Mouse (Mus musculus) lung, postnatal 14 days (tissue): ENCODE data around the gene Vps11.
A peak's percentile ranks its signal among the peaks of the same experiment; 100 is the strongest.
"Not testable (repeated sequence)": the region's sequence is repeated elsewhere in the genome, so short reads cannot be mapped to it uniquely, and the experiment has no call there.

ENCODE experiments used
- DNase-seq: peaks from one replicate; pipeline ENCODE4 v3.0.0; 2021

The Vps11 gene

DNA sequence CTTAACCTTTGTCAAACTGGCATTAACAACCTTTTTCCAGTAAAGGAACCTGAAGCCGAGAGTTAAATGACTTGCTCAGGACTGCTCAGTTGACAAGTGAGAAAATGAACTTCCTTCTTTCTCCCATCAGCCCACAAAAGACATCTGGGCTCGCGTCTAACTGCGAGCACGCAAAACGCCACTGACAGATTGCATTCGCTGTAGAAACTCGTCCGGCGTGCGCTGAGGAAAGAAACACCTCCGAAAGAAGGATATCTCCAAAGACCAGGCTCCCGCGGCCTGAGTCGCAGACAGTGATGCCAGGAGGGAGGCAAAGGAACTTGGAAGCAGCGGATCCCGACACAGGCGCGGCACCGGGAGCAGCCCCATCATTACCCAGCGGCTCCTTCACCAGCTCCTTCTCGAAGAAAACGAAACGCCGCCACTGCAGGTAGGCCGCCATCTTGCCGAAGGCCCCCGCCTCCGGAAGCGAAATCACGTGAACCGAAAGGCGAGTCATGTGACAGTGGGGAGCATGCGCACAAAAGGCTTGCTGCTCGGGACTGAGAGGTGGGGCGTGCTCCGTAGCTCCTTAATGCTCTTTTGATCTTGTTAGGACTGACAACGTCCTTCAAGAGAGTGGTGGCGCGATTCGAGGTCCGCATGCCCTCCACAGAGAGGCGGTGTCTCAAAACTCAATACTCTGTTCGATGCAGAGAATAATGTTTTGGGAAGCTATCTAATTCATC lies at the start of gene Vps11:
TSS of gene Vps11 (minus strand) at position 481 of the 728 bp plus-strand sequence.
- DNase-seq = peak; percentile 96

DNA sequence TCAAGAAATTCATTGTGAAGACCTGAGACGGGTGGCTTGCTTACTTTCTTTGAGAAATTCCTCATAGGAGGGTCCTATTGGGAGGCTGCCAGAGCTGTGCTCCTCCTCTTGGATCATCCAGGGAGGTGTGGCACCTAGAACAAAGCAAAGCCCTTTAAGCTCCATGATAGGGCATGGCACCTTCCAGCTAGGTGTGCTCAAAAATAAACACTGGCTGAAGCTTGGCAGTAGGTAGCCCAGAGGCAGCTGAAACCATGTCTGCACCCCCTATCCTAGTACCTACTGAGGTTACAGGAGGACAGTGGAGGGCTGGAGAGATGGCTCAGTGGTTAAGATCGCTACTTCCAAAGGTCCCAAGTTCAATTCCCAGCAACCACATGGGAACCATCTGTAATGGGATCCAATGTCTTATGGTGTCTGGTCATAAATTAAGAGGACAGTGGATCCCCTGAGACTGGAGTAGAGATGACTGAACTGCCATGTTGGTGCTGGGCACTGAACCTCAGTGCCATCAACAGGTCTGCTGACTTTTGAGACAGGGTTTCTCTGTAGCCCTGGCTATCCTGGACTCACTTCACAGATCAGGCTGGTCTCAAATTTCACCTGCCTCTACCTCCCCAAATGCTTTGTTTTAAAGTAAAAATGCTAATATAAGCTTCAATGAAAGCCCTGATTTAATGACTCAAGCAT lies 49.3 kb upstream of the Vps11 start:
- DNase-seq = no peak

DNA sequence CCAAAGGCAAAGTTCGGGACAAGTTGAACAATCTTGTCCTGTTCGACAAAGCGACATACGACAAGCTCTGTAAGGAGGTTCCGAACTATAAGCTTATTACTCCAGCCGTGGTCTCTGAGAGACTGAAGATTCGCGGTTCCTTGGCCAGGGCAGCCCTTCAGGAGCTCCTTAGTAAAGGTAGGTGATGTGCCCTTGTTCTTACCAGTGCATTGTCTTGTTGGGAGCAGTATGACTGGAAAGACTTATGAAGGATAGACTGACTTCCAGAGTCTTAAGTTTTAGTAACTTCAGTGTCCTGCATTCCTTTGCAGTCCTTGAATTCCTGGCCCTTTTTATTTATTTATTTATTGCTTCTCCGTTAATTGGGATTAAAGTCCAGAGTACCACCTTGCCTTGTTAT lies 47.2 kb upstream of the Vps11 start:
- not testable (repeated sequence) for DNase-seq

DNA sequence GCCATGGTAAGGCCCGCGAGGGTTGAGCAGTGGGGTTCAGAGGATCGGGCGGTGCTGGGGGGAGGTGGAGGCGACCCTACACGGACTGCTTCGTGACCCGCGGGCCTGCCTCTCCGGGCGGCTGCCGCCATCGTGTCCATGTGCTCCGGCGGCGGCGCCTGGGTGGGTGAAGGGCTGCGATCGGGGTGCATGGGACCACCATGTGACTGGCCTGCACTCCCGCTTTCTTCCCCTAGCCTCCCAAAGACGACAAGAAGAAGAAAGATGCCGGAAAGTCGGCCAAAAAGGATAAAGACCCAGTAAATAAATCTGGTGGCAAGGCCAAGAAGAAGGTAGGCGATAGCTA lies 46.3 kb upstream of the Vps11 start:
- DNase-seq = no peak

- peak; percentile 93 for DNase-seq
These were observed 45.7 kb upstream of the Vps11 start, which contains the start of the genes Rps25 and Trappc4 for GRCm38 (mm10) chr9:44406906-44407751. TSS of gene Rps25 (plus strand) at chr9:44407139. TSS of gene Trappc4 (minus strand) at chr9:44407600.

DNA sequence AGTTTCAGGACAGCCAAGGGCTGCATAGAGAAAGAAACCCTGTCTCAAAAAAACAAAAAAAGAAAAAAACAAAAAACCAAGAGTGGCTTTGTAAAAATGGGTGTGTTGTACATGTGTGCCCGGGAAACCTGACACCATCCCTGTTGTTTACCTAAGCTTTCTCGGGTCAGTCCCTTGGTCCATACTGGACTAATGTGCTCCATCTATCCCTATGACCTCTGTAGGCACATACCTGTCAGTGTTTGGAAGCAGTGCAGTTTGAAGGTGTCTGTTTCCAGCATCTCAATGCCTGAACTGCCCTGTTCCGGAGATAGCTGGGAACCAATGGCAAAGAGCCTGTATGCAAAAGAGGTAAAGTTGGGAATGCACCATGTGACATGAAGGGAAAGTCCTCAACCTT lies 43.5 kb upstream of the Vps11 start:
- no peak for DNase-seq

DNA sequence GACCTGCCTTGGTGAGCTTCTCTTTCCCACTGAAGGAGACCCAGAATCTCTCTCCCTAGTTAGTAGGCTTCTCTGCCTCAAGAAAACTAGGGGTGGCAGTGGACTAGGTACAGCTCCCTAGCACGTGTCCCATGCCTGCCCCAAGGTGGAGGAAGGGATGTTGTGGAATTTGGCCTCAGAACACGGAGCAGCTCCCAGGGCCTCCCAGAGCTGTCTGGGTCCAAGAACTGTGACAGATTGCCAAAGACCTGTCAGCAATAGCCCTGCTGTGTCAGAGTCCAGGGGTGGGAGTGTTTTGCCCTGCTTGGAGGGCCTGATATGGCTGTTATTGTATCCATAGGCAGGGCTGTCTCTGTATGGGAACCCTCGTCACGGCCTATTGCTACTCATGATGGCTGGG lies 39.6 kb upstream of the Vps11 start:
- no peak for DNase-seq

DNA sequence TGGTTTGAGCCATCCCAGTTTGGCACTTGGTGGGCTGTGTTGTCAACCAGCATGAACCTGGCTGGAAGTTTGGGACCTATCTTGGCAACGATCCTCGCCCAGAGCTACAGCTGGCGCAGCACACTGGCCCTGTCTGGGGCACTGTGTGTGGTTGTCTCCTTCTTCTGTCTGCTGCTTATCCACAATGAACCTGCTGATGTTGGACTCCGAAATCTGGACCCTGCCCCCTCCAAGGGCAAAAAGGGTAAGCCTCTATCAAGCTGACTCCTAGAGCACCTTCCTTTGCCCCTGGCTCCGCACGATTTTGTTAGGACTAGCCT lies 38.3 kb upstream of the Vps11 start:
- no peak for DNase-seq

- no peak for DNase-seq
These were observed 37.8 kb upstream of the Vps11 start for GRCm38 (mm10) chr9:44399114-44399794.

DNA sequence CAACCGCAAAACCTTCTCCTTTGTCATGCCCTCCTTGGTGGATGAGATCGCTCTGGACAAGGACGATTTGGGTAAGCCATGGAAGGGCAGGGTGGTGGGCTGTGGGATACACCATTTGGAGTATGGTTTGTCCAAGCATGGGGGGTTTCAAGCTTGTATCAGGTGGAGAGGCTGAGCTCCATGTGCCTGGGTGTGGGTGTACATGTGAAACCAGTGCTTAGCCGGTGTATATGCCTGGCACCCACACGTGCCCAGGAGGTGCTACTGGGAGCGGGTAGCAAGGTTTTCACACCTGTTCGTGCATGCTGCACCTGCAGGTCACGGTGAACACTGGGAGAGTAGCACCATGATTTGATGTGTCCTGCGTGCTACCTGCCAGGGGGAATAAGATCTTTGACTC lies 37.1 kb upstream of the Vps11 start:
- DNase-seq = no peak

GRCm38 (mm10) chr9:44398087-44398486 lies 36.6 kb upstream of the Vps11 start:
- DNase-seq = no peak

GRCm38 (mm10) chr9:44396684-44397411 lies 35.4 kb upstream of the Vps11 start, which contains the start of gene Slc37a4:
TSS of gene Slc37a4 (plus strand) at chr9:44396852.
- peak; percentile 95 for DNase-seq

DNA sequence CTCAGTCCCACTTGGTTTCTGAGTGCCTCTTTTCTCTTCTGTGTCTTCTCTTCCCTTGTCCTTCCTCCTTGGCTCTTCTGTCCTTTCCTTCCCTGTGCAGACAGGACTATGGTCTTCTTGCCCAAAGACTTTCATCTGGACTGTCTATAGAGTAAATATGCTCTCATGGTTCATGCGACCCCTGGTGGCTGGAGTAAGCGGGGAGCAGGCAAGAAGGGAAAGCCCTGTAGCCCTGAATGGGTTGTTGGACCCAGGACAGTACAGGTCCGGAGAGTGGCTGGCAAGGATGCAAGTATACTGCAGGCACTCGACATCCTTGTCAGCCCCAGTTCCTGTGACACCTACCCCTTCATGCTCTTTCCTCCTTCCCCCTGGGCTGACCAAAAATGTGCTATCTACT lies 30.0 kb upstream of the Vps11 start:
- DNase-seq = peak; percentile 87

DNA sequence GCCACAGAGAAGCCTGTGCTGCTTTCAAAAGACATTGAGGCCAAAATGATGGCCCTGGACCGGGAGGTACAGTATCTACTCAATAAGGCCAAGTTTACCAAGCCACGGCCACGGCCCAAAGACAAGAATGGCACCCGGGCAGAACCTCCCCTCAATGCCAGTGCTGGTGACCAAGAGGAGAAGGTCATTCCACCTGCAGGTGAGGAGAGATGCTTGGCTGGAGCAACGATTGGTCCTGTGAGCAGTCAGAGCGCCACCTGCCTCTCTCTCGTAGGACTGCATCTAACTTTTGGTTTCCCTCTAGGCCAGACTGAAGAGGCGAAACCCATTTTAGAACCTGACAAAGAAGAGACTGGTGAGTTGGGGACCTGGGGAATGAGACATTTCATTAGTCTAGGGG lies 27.8 kb upstream of the Vps11 start:
- peak; percentile 54 for DNase-seq

DNA sequence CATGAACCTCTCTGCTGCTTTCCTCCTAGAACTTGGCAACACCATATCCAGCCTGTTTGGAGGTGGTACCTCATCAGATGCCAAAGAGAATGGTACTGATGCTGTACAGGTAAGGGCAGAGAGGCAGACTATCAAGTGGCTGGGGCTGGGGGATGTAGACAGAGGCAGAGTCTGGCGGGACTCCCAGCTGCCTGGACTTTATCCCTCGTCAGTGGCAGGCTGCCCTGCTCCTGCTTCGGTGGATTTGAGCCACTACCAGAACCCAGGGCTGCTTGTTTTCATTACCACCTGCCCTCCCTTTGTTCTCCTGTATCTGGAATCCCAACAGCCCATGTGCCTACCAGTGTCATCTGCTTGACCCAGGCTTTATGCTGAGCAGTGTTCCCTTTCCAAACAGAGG lies 25.8 kb upstream of the Vps11 start:
- no peak for DNase-seq

DNA sequence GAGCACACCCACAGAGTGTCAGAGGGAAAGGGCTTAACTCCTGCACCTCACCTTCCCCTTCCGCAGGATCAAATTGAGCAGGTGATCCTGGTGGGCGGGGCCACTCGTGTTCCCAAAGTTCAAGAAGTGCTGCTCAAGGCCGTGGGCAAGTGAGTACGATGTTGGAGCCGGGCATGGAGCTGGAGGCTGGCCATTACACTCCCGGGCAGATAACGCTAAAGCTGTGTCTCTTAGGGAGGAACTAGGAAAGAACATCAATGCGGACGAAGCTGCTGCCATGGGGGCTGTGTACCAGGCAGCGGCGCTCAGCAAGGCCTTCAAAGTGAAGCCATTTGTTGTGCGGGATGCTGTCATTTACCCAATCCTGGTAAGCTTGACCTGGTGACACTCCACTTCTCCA lies 23.1 kb upstream of the Vps11 start:
- DNase-seq = no peak

DNA sequence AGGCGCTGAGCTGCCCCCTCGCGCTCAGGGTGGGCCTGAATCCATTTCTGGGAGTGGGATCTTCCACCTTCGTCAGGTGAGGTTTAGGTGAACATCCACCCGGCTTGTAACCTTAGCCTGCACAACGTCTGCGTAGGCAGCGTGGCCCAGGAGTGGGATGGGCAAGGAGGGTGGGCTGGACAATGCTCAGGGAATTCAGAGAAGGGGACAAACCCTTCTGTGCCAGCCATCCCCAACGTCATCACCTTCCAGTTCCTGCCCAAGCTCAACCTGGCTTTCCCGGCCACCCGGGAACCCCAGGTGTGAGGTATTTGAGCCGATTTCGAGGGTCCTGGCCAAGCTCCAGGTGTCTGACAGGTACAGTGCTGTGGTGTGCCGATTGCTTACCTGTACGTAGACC lies 18.4 kb upstream of the Vps11 start:
- DNase-seq = no peak

DNA sequence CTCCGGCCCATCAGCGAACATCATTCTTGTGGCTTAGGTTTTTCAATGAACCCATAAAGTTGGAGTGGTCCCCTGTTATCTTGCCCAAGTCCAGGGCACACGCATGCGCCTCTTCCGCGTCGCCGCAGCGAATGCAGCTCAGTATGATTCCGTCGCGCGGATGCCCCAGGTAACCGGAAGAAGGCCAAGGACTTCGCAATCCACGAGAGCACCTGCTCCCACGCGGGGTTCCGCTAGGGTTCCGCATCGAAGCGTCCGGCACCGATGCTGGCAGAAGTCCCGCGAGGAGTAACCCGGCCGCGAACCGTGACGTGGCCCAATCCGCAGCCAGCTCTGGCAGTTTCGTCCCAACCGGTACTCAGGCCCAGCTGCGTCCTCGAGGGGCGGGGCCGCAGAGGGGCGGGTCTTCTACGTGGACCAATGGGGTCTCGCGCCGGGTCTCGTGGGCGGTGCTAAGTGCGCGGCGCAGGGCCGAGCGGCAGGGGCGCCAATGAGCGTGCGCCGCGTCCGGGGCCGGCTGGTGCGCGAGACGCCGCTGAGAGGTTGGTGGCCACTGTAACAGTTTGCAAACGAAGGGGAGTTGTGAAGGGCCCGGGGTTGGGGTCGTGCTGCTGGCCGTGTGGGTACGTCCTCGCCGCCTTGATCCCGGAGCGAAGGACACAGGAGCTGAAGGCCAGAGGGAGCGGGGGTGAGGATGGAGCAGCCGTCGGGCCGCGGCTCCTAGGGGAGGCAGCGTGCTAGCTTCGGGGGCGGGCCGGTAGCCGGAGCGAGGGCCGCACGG lies 17.8 kb upstream of the Vps11 start, which contains the start of gene Hyou1:
TSS of gene Hyou1 (plus strand) at position 437 of the 781 bp plus-strand sequence.
- peak; percentile 99 for DNase-seq

DNA sequence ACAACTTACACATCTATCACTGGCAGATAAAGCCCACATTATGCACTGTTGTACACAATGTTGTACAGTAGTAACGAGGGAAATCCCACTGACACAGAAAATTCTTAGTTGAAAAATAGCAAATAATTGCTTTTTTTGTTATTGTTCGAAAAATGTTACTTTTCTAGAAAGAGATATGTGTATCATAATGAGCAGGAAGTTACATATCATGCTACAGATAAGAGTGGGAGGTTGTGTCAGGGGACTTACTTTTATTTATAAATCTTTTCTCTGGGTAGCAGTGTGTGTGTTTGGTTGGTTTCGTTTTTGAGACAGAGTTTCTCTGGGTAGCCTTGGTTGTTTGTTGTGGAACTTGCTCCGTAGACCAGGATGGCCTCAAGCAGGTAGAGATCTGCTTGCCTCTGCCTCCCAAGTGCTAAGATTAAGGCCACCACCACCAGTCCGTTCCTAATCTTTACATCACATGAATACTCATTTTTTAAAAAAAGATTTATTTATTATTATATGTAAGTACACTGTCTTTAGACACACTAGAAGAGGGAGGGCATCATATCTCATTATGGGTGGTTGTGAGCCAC lies 16.8 kb upstream of the Vps11 start:
- DNase-seq = no peak

- DNase-seq = not testable (repeated sequence)
These were observed 15.9 kb upstream of the Vps11 start for GRCm38 (mm10) chr9:44377335-44377734.

DNA sequence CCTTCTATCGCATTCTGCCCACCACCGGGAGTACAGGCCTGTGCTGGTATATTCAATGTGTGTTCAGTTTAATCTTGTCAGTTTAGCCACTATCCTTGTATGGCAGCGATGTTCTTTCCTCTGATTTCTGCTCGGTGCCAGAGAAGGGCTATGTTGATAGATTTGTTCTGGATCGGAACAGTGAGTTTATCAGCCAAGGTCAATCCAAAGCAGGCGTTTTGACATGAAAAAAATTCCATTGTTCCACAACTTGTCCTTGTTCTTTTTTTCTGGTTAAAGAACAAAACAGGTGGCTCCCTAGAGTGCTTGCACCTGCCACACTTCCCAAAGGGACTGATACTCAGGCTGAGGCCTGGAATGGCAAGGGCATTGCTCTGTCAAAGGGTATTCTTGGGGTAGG lies 14.7 kb upstream of the Vps11 start:
- no peak for DNase-seq
